Mouse (Mus musculus) hindbrain, embryonic 16.5 days (tissue): ENCODE data around the gene Gm49405. TPM values are rescaled to one million over a fixed set of nuclear protein-coding genes. Genes with fewer than 3 reads are reported as not detected.
A peak's percentile ranks its signal among the peaks of the same experiment; 100 is the strongest.

Source experiments
- ATAC-seq: fragments of 200-750 bp; cut with Nextera tagmentation; 2 replicates; pipeline ENCODE4 v1.8.0; 2017; ENCODE audit warnings: moderate TSS enrichment, moderate library complexity
- H3K27ac ChIP-seq: fragments of 300-500 bp; sonication (generic); 2 replicates; pipeline ENCODE4 v1.5.1; 2014; ENCODE audit warnings: low read depth, mild to moderate bottlenecking, control low read depth, low read length, moderate library complexity
- H3K27me3 ChIP-seq: fragments of 300-500 bp; sonication (generic); replicated peaks from 2 replicates; pipeline ENCODE4 v1.6.1; 2014; ENCODE audit warnings: low read length; ENCODE audit not compliant: control insufficient read depth, insufficient read depth
- H3K36me3 ChIP-seq: fragments of 300-500 bp; sonication (generic); 2 replicates; pipeline ENCODE4 v1.6.1; 2014; ENCODE audit warnings: mild to moderate bottlenecking, low read length, moderate library complexity, mixed read lengths; ENCODE audit not compliant: control insufficient read depth, insufficient read depth
- H3K4me1 ChIP-seq: fragments of 300-500 bp; sonication (generic); 2 replicates; pipeline ENCODE4 v1.6.1; 2014; ENCODE audit warnings: low read depth, low read length; ENCODE audit not compliant: control insufficient read depth, insufficient read depth
- H3K4me2 ChIP-seq: fragments of 300-500 bp; sonication (generic); 2 replicates; pipeline ENCODE4 v1.6.1; 2014; ENCODE audit warnings: mild to moderate bottlenecking, low read length, control low read depth, moderate library complexity
- H3K4me3 ChIP-seq: fragments of 300-500 bp; sonication (generic); 2 replicates; pipeline ENCODE4 v1.5.1; 2014; ENCODE audit warnings: mild to moderate bottlenecking, low read length, control low read depth, moderate library complexity
- H3K9ac ChIP-seq: fragments of 300-500 bp; sonication (generic); 2 replicates; pipeline ENCODE4 v1.6.1; 2014; ENCODE audit warnings: low read depth, mild to moderate bottlenecking, control low read depth, low read length, moderate library complexity
- H3K9me3 ChIP-seq: fragments of 300-500 bp; sonication (generic); 2 replicates; pipeline ENCODE4 v1.6.1; 2014; ENCODE audit warnings: mild to moderate bottlenecking, low read length, moderate library complexity; ENCODE audit not compliant: control insufficient read depth
- WGBS: fragments of 180-500 bp; shearing (Covaris S2); extraction: QIAGEN DNeasy Blood & Tissue Kit; methylation state at CpG from one replicate; pipeline ENCODE4 v1.1.7; 2014; 5-methylcytosine and 5-hydroxymethylcytosine counted together
- polyA plus RNA-seq: library from polyadenylated mRNA; unstranded; fragments of >200 nt; fragmentation: Nextera tagmentation; extraction: Ambion mirVana; gene quantifications from 2 replicates; pipeline ENCODE4 v1.2.1, GENCODE M21; 2015

The Gm49405 gene
- polyA plus RNA-seq, 1 experiment from 2014 or later = 3.5 TPM

- Histone ChIP-seq H3K27ac (no peak overlapping the region; the same call in 1 of the 2 replicates), H3K9ac (no peak overlapping the region)
- 93% methylated on average over 5 of the region's 5 CpGs for WGBS
Measured at GRCm38 (mm10) chr19:4001752-4002151, 1.3 kb downstream of the Gm49405 start.

GRCm38 (mm10) chr19:4003112-4003511 is 2.7 kb downstream of the Gm49405 start, which contains the start of gene Doc2g:
TSS of gene Doc2g (plus strand) at chr19:4003313.
- WGBS = 90% methylated on average over 1 of the region's 1 CpGs
- Histone ChIP-seq H3K36me3 (peaks cover 9% of the 10 kb centered on the region), H3K4me3 (no peak within 1 kb of the TSS), H3K9ac (no peak within 1 kb of the TSS), H3K9me3 (no peaks in the 10 kb centered on the region), H3K4me1 (peaks cover 9% of the 10 kb centered on the region), H3K27me3 (no peaks in the 10 kb centered on the region), H3K27ac (no peak within 1 kb of the TSS), H3K4me2 (no peak within 1 kb of the TSS)
- no peak for ATAC-seq

More at GRCm38 (mm10) chr19:4001752-4002151, 1.3 kb downstream of the Gm49405 start:
- Histone ChIP-seq H3K4me1 (peaks cover 9% of the 10 kb centered on the region), H3K4me2 (no peak overlapping the region), H3K27me3 (no peaks in the 10 kb centered on the region), H3K4me3 (no peak overlapping the region), H3K9me3 (no peaks in the 10 kb centered on the region), H3K36me3 (peaks cover 6% of the 10 kb centered on the region; the same call in 1 of the 2 replicates)
- ATAC-seq = no peak

GRCm38 (mm10) chr19:4003641-4004040 is 3.2 kb downstream of the Gm49405 start:
- peaks cover 12% of the 10 kb centered on the region for H3K36me3 ChIP-seq
- H3K9ac ChIP-seq = no peak overlapping the region
- no peak overlapping the region for H3K27ac ChIP-seq
- WGBS = 84% methylated on average over 12 of the region's 12 CpGs
- H3K9me3 ChIP-seq = no peaks in the 10 kb centered on the region
- H3K4me2 ChIP-seq = no peak overlapping the region
- H3K27me3 ChIP-seq = no peaks in the 10 kb centered on the region
- no peak for ATAC-seq
- H3K4me3 ChIP-seq = no peak overlapping the region
- peaks cover 9% of the 10 kb centered on the region for H3K4me1 ChIP-seq

- ATAC-seq = no peak
- WGBS = 85% methylated on average over 15 of the region's 15 CpGs
- Histone ChIP-seq H3K9me3 (no peaks in the 10 kb centered on the region), H3K36me3 (peaks cover 15% of the 10 kb centered on the region), H3K4me2 (no peak overlapping the region), H3K9ac (no peak overlapping the region), H3K4me3 (no peak overlapping the region), H3K4me1 (peaks cover 9% of the 10 kb centered on the region), H3K27ac (no peak overlapping the region), H3K27me3 (no peaks in the 10 kb centered on the region)
Measured at GRCm38 (mm10) chr19:4004331-4004730, 3.9 kb downstream of the Gm49405 start.

- peaks cover 15% of the 10 kb centered on the region for H3K36me3 ChIP-seq
- WGBS = 86% methylated on average over 9 of the region's 9 CpGs
- no peak for ATAC-seq
Measured at GRCm38 (mm10) chr19:4005091-4005490, 4.7 kb downstream of the Gm49405 start.

GRCm38 (mm10) chr19:4005971-4006370 is 5.5 kb downstream of the Gm49405 start:
- peaks cover 15% of the 10 kb centered on the region for H3K36me3 ChIP-seq
- ATAC-seq = no peak
- peaks cover 8% of the 10 kb centered on the region for H3K4me1 ChIP-seq
- 88% methylated on average over 8 of the region's 8 CpGs for WGBS
- no peaks in the 10 kb centered on the region for H3K27me3 ChIP-seq
- no peak overlapping the region for H3K9ac ChIP-seq
- no peak overlapping the region for H3K27ac ChIP-seq
- no peak overlapping the region for H3K4me2 ChIP-seq
- H3K4me3 ChIP-seq = no peak overlapping the region
- H3K9me3 ChIP-seq = no peaks in the 10 kb centered on the region

More at GRCm38 (mm10) chr19:4005091-4005490, 4.7 kb downstream of the Gm49405 start:
- Histone ChIP-seq H3K4me1 (peaks cover 9% of the 10 kb centered on the region), H3K27me3 (no peaks in the 10 kb centered on the region), H3K9me3 (no peaks in the 10 kb centered on the region), H3K4me3 (no peak overlapping the region), H3K9ac (no peak overlapping the region), H3K4me2 (no peak overlapping the region), H3K27ac (no peak overlapping the region)

GRCm38 (mm10) chr19:4011086-4011485 is 10.7 kb downstream of the Gm49405 start:
- Histone ChIP-seq H3K4me2 (no peak overlapping the region), H3K4me1 (peaks cover 12% of the 10 kb centered on the region), H3K9me3 (no peaks in the 10 kb centered on the region), H3K27me3 (no peaks in the 10 kb centered on the region), H3K36me3 (peaks cover 11% of the 10 kb centered on the region), H3K4me3 (no peak overlapping the region), H3K9ac (no peak overlapping the region), H3K27ac (no peak overlapping the region)
- WGBS = 93% methylated on average over 5 of the region's 5 CpGs
- ATAC-seq = no peak

GRCm38 (mm10) chr19:4012432-4013022 is 12.1 kb downstream of the Gm49405 start, which contains the start of gene Ndufv1:
TSS of gene Ndufv1 (minus strand) at chr19:4012806.
- peak; percentile 99 for ATAC-seq
- peak within 1 kb of the TSS; percentile 59 for H3K4me2 ChIP-seq
- H3K36me3 ChIP-seq = peaks cover 9% of the 10 kb centered on the region
- under 1% methylated on average over 45 of the region's 45 CpGs for WGBS
- H3K27me3 ChIP-seq = no peaks in the 10 kb centered on the region
- peak within 1 kb of the TSS; percentile 58 for H3K4me3 ChIP-seq
- peak within 1 kb of the TSS; percentile 75 for H3K27ac ChIP-seq
- H3K4me1 ChIP-seq = peaks cover 12% of the 10 kb centered on the region
- no peaks in the 10 kb centered on the region for H3K9me3 ChIP-seq
- peak within 1 kb of the TSS; percentile 74 for H3K9ac ChIP-seq

GRCm38 (mm10) chr19:4013066-4013465 is 12.6 kb downstream of the Gm49405 start:
- peaks cover 6% of the 10 kb centered on the region for H3K36me3 ChIP-seq
- no peak overlapping the region for H3K27ac ChIP-seq
- ATAC-seq = no peak
- peak overlapping the region; percentile 59 for H3K4me2 ChIP-seq
- no peaks in the 10 kb centered on the region for H3K9me3 ChIP-seq
- WGBS = 21% methylated on average over 9 of the region's 9 CpGs
- H3K9ac ChIP-seq = peak overlapping the region; percentile 47
- H3K4me3 ChIP-seq = peak overlapping the region; percentile 58
- peaks cover 12% of the 10 kb centered on the region for H3K4me1 ChIP-seq
- no peaks in the 10 kb centered on the region for H3K27me3 ChIP-seq
